Mouse (Mus musculus): ENCODE results near the gene Lactb. TPM values are rescaled to one million over a fixed set of nuclear protein-coding genes. Genes with fewer than 3 reads are reported as not detected.

Gene Lactb
- total RNA-seq, 2 experiments from 2014 or later: 15.8 to 16.3 TPM

- DNase-seq (ENCODE audit: low spot score in 2 of 2): no peak
These were observed 6.8 kb upstream of the Lactb start for GRCm38 (mm10) chr9:66982085-66982484.

DNA sequence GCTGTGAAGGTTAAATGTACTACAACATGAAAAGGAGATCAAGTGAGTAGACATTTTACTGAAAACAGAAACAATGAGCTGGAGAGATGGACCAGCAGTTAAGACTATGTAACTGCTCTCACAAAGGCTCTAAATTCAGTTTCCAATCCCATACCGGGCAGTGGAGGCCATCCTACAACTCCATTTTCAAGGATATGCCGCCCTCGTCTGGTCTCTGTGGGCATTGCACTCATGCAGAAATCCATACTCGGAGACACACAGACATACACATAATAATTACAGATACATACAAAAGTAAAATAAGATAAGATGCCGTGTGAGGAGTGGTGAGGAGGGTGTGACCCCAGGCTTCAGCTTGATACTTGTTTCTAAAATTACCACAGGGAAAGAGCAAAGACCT, 5.2 kb upstream of the Lactb start:
- peak; percentile 82 for DNase-seq (ENCODE audit: low spot score in 2 of 2)

DNA sequence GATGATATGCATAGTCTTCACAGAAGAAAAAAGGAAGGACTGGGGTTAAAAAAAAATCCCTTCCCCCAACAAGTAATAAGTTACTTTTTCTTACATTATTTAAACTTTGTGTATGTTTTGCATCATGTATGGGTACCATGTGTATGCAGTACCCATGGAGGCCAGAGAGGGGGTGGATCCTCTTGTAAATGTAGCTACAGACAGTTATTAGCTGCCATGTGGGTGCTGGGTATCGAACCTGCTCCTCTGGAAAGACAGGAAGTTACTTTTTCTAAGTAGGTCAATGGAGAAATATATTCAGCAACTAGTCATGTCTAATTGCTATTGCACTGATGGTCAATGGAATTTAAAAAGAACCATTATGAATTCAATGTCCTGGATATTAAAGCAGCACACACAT, 3.2 kb upstream of the Lactb start:
- no peak for DNase-seq (ENCODE audit: low spot score in 2 of 2)

DNA sequence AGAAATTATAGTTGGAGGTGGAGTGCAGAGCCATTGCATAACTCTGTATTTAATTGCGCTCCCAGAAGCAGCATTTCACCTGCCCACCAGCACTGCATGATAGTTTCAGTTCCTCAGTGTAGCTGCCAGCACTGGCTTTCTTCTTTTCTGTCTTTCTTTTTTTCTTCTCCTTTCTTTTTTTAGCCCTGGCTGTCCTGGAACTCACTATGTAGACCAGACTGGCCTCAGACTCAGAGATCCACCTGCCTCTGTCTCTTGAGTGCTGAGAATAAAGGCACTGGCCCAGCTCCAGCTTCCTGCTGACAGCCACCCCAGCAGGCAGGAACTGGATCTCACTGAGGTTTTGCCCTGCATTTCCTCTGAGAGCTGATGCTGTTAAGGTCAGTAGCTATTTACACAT, 2.7 kb upstream of the Lactb start:
- no peak for DNase-seq (ENCODE audit: low spot score in 2 of 2)

DNA sequence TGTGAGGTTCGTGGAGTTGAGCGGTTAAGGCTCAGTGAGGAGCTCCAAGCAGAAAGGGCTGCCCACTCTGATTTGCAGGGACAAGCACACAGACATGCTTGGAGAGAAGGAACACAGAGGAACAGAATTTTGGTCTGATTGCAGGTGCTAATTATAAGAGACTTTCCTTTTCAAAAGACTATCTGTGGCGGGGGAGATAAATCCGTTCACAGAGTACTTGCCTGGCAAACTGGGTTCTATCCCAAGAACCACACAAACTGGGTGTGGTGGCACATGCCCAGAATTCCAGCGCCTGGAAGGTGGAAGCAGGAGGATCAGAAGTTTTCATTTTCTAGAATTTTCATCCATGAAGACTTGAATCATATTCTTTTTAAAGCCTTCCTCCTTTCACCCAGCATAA, 1.8 kb upstream of the Lactb start:
- DNase-seq (ENCODE audit: low spot score in 2 of 2): no peak

GRCm38 (mm10) chr9:66974721-66975225, 511 bp downstream of the Lactb start:
- peak; percentile 62 to 69 for DNase-seq (ENCODE audit: low spot score in 2 of 2)

DNA sequence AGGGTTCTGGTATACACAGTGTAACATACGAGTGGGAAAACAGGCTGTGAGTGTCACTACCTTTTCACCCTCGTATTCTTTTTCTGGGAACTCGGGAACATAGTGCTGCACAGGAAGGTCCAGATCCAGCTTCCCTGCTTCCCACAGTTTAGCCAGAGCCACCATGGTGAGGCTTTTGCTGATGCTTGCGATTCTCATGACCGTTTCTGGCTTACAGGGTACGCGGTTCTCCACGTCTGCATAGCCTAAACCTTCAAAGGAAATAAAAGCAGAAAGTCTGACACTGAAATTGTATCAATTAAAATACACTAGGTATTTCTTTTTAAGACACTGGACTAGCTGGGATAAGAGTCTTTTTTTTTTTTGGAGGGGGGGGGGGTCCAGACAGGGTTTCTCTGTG, 4.2 kb downstream of the Lactb start:
- DNase-seq (ENCODE audit: low spot score in 2 of 2): no peak

- no peak for DNase-seq (ENCODE audit: low spot score in 2 of 2)
These were observed 7.8 kb downstream of the Lactb start for GRCm38 (mm10) chr9:66967492-66967891.

DNA sequence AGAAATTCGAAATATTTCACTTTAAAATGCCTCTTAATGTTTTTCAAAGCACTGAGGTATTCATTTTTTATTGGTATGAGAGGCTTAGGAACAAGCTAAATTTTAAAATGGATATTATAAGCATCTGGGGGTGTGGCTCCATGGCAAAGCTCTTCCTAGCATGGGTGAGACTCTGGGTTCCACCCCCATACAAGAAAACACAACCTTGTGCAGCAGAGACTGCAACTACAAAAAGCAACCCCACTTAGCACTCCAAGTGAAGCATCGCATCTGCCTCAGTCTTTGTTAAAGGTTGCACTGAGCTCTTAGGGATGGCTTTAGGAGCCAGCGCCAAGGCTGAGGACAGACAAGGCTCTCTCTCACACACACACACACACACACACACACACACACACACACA, 13.8 kb downstream of the Lactb start:
- no peak for DNase-seq (ENCODE audit: low spot score in 2 of 2)

- no peak for DNase-seq (ENCODE audit: low spot score in 2 of 2)
These were observed 17.8 kb downstream of the Lactb start for GRCm38 (mm10) chr9:66957451-66957850.

- no peak for DNase-seq (ENCODE audit: low spot score in 2 of 2)
These were observed 22.4 kb downstream of the Lactb start for GRCm38 (mm10) chr9:66952886-66953285.

DNA sequence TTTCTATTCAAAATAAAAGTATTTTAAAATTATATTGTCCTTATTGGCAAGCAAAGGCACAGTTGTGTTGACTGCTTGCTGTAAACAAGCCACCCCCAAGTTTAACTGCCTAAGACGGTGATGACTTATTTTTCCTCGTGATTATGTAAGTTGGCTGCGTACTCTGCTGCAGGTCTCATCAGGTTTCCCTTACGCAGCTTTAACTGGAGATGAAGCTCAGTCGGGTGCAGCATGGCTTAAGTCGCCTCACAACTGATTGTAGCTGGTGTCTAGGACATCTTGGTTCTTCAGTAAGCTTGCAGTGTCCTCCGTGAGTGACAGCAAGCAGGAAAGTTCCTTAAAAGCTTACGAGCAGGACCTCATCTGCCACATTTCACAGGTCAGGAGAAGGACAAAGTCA, 23.0 kb downstream of the Lactb start:
- DNase-seq (ENCODE audit: low spot score in 2 of 2): no peak

GRCm38 (mm10) chr9:66948536-66948935, 26.7 kb downstream of the Lactb start:
- no peak for DNase-seq (ENCODE audit: low spot score in 2 of 2)

GRCm38 (mm10) chr9:66945647-66946641, 29.3 kb downstream of the Lactb start, which contains the start of gene Rps27l:
Gene Rps27l (plus strand): TSS chr9:66946086.
- peak; percentile 90 to 94 for DNase-seq (ENCODE audit: low spot score in 2 of 2)

GRCm38 (mm10) chr9:66945161-66945560, 30.1 kb downstream of the Lactb start:
- DNase-seq (ENCODE audit: low spot score in 2 of 2): no peak

- DNase-seq (ENCODE audit: low spot score in 2 of 2): peak in 1 of 2 experiments; percentile 29
These were observed 36.4 kb downstream of the Lactb start for GRCm38 (mm10) chr9:66938836-66939235.

GRCm38 (mm10) chr9:66937507-66937906, 37.8 kb downstream of the Lactb start:
- DNase-seq (ENCODE audit: low spot score in 2 of 2): peak in 1 of 2 experiments; percentile 33

GRCm38 (mm10) chr9:66933869-66934808, 41.1 kb downstream of the Lactb start:
- DNase-seq (ENCODE audit: low spot score in 2 of 2): peak in 1 of 2 experiments; percentile 35

DNA sequence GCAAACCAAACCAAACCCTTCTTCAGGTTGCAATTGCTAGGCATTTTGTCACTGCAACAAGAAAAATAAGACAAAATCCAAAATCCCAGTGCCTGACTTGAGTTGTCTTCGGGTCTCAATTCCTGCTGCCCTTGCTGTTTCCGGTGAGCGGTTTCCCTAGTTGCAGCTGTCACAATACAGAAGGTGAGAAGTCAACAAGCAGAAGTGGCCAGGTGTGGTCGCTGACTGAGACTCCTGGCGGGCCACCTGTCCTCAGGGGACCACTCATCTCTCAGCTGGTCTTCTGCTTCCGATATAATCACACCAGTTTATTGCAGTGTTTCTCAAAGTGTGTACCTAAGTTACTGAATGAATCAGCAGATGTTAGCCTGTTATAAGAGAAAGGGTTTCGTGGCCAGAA, 44.9 kb downstream of the Lactb start:
- no peak for DNase-seq (ENCODE audit: low spot score in 2 of 2)

DNA sequence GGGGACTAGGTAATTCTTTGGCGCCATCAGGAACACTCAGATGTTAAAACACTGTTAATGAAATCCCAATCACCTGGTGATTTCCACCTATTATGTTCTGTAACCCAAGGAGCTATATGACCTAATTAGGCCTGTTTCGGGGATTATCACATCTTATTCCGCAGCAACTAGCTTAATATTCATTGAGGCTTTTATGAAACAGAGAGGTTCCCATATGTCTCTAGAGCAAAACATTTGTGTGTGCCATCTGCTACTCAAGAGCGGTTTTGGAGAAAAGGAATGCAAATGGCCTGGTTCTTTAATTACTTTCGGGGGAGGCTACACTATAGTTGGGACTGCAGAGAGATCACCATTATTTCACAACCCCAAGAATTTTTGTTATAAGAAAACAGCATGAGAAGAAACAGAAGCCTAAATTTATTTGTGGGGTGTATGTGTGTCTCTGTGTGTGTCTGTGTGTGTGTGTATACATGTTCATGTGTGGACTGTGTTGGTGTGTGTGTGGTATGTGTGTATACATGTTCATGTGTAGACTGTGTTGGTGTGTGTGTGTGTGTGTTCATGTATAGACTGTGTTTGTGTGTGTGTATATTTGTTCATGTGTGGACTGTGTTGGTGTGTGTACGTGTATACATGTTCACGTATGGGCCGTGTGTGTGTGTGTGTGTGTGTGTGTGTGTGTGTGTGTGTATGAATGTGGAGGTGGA, 47.4 kb downstream of the Lactb start:
- DNase-seq (ENCODE audit: low spot score in 2 of 2): no peak

DNA sequence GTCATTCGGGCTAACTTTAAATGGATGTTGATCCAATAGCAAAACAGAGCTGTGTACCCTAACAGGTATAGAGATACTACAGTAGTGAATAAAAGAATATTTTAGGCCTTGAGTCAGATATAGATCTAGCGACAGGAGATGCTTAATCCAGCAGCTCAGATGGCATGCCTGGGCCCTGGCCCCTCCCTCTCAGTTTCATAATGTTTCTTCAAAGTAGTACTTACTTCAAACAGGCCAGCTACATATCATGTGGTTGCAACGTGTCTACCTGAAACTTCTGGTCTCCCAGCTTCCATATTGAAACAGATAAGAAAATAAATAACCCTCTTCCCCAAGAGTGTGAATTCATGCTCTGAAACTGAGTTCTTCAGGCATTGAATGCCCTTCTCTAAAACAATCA, 49.4 kb downstream of the Lactb start:
- DNase-seq (ENCODE audit: low spot score in 2 of 2): no peak

Data from layer of hippocampus, postnatal 10 days (tissue).